Mouse (Mus musculus) right cerebral cortex, postnatal 10 days (tissue): ENCODE results near the gene Pfdn2.

Experiments
- DNase-seq, 2 experiments: peaks; one replicate each; pipeline ENCODE4 v3.0.0; 2021; ENCODE audit warnings: low spot score in 2 of 2

The Pfdn2 gene

GRCm38 (mm10) chr1:171356814-171357213 is 11.3 kb downstream of the Pfdn2 start:
- DNase-seq = no peak

GRCm38 (mm10) chr1:171358421-171358820 is 13.0 kb downstream of the Pfdn2 start:
- peak in 1 of 2 experiments; percentile 57 for DNase-seq

DNA sequence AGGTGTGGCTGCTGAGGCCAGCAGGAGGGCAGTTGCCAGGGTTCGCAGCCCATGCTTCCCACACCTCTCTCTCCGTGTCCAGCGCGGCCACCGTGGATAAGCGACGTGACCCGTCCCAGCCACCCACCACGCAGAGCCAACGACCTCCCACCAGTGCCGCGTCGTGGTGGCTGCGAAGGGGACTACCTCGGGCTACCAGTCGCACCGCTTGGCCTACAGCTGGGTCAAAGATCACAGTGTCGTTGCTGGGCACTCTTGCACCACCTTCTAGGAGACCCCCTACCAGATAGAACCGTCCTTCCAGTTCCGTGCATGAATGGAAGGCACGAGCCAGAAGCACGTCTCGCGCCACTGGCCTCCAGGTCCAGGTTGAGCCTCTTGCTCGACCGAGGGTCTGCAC is 14.8 kb downstream of the Pfdn2 start:
- peak; percentile 66 to 68 for DNase-seq

- DNase-seq = peak; percentile 96 to 99
These were observed 15.2 kb downstream of the Pfdn2 start, which contains the start of gene Klhdc9 for GRCm38 (mm10) chr1:171360656-171361055. Klhdc9 (minus strand) TSS chr1:171360798.

DNA sequence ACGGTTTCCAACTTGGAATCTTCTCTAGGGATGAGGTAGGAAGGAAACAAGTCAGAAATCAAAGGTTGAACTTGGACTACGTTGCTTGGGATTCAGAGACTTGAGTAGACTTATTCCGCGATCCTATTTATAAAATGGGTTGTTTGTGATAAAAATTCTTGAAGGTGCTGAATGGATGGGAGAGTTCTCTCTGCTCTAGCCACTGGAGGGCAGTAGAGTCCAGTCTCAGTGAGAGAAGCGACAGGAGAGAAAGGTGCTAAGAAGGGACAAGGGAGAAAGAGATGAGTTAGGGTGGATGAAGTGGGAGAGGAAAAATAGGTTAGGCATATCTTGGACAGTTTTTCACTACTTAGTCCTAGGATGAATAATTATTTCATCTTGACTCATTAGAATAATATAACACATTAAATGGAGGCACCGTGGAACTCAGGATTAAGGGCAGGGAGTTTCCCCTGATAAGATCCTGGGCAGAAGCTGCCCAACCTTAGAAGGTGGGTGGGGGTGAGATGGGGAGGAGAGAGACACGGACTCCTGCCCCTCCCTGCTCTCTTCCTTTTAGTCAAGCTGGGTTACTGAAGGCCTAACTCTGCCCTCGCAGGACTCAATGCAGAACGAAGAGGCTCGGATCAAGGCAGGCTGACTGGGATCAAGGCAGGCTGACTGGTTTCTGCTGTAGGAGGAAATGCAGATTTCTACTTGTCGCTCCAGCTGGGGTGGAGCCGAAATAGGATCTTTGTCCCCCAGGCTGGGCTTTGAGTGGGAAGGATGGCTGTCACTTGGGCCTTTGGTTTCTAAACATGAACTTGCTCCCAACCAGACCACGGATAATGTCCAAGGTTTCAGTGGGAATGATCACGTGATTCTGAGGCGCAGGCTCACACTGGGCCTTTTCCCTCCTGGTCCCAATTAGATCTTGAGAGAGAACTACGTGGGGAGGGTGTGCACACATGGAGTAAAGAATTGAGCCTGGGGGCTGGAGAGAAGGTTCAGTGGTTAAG is 15.9 kb downstream of the Pfdn2 start:
- peak; percentile 82 to 88 for DNase-seq

DNA sequence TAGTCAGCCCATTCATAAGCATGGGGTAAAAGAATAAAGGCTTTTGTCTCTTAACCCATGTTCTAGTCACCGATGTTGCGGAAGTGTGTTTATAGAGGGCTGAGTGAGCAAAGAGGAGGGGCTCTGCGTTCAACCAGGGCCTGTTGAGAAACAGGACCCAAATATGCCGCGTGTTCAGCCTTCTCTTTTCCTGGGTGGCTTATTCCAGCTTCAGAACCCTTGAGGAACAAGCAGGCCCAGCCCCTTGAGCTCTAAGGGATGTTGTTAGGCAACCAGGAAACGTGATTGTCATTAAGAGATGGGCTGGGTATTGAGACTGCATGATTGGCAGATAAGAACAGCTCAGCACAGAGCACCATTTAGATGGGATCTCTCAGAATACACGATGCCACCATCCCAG is 20.5 kb downstream of the Pfdn2 start:
- no peak for DNase-seq

GRCm38 (mm10) chr1:171369845-171370556 is 24.5 kb downstream of the Pfdn2 start, which contains the start of gene Nectin4:
Nectin4 (plus strand) TSS chr1:171370099.
- no peak for DNase-seq

DNA sequence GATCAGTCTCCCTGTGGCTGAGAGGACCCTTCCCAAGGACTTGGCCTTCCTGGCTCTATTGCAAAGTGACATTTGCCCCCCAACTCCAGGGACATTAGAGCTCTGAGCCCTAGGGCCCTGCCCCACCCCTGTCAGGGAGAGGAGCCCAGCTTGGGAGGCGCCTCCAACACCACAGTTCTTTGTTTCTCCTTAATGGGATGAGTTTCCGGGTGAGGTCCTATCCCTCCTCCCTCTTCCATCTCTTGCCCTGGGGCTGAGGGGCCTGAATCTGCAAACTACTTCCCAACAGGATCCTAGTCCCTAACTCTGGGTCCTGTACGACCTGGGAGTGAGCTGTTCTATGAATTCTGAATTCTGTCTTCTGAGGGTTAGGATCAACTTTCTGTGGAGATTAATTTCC is 27.4 kb downstream of the Pfdn2 start:
- no peak for DNase-seq

- DNase-seq = no peak
These were observed 28.5 kb downstream of the Pfdn2 start for GRCm38 (mm10) chr1:171373946-171374345.

DNA sequence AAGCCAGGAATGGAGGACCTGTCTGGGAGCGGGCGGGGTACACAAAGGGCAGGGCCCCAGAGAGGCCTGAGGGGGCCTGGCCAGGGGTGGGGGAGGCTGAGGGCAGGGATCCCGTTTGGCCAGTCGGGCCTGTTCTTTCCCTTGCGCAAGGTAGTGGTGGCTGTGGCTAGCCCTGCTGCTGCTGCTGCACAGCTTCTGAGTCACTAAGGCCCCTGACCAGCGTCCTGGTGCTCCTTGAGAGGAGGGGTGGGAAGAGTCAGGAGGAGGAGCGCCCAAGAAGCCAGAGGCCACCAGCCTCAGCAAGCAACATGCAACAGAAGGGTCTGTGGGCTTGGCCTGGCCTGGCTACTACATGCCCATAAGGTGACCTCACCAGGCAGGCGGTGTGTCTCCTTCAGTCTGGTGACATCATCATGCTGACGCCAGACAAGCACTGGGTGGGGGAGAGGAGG is 30.2 kb downstream of the Pfdn2 start:
- DNase-seq = no peak

DNA sequence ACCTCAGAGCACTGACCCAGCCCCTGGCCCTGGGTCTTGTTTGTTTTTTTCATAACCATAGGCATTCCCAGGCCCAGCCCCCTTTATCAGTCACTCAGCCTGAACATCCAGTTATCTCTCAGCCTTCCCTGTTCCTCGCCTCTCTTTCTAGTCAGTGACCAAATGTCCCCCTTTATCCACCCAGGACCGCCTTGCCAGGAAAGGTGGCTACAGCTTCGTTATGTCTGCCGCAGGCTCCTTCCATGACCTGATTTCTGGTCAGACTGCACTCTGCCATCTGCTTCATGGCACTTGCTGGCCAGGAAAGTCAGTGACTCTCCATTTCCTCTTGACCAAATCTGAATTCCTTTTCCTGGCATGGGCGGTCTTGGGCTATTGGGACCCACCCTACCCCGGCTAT is 32.8 kb downstream of the Pfdn2 start:
- no peak for DNase-seq

GRCm38 (mm10) chr1:171379935-171380599 is 34.6 kb downstream of the Pfdn2 start:
- DNase-seq = peak; percentile 84 to 87

DNA sequence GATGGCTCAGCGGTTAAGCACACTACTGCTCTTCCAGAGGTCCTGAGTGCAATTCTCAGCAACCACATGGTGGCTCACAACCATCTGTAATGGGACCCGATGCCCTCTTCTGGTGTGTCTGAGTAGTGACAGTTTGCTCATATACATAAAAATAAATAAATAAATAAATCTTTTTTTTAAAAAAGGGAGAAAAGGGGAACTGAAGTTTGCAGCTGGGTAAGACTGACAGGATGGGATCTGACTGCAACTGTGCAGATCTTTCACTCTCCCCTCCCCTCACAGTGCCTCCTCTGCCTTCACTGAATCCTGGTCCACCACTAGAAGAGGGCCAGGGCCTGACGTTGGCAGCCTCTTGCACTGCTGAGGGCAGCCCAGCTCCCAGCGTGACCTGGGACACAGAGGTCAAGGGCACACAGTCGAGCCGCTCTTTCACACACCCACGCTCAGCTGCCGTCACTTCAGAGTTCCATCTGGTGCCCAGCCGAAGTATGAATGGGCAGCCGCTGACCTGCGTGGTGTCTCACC is 36.7 kb downstream of the Pfdn2 start:
- no peak for DNase-seq

- no peak for DNase-seq
These were observed 38.9 kb downstream of the Pfdn2 start for GRCm38 (mm10) chr1:171384361-171384760.

- DNase-seq = no peak
These were observed 39.7 kb downstream of the Pfdn2 start for GRCm38 (mm10) chr1:171385171-171385570.

GRCm38 (mm10) chr1:171387099-171387498 is 41.6 kb downstream of the Pfdn2 start:
- DNase-seq = no peak

DNA sequence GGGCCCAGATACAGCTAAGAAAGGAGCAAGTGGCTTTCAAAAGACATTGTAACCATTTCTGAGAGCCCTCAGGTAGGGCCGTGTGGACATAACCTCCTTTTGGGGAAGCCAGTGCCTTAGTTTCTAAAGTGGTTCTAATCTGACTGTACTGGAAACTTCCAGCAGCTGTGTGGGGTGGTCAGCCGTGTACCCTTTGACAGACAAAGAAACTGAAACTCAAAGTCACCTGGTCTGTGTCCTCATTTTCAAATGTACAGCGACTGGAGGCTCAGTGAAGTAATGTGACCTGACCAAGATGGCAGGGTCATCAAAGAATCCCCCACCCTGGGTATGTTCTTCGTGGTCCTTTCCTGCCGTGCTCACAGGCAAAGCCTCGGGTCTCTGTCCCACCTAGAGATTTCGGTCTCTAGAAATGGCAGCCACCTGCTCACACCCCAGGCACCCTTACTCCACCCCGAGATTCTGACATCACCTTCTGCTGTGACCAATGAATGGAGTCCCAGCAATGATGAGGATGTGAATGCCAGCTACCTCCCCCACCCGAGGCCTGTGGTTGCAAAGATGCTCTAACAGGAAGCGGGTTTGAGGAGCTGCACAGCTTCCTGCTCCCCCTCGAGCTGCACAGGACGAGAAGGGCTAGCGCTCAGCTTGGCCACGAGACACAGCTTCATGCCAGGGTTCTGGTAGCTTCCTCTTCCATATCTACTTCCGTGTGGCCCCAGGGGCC is 43.1 kb downstream of the Pfdn2 start, which contains the start of gene Arhgap30:
Gene Arhgap30, plus strand, starts transcription at position 579 of the 727 bp plus-strand sequence.
- peak; percentile 57 to 67 for DNase-seq

DNA sequence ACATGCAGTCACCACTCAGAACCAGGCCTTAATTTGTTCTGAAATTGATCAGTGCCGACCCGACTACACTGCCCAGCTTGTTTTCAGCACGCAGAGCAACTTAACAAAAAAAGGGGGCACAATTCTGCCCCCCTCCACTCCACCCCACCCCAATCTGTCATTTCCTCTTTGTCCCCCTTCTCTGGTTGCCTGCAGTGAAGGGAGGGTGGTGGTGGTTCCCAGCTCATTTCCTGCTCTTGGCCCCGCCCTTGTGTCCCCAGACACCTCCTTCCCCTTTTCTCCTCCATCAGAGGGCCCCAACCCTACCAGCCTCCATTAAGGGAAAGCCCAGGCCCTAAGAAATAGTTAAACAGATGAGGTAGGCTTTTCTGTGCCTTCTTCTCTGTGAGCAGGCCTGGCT is 44.6 kb downstream of the Pfdn2 start:
- DNase-seq = peak in 1 of 2 experiments; percentile 50

GRCm38 (mm10) chr1:171401821-171402220 is 56.4 kb downstream of the Pfdn2 start:
- DNase-seq = no peak

DNA sequence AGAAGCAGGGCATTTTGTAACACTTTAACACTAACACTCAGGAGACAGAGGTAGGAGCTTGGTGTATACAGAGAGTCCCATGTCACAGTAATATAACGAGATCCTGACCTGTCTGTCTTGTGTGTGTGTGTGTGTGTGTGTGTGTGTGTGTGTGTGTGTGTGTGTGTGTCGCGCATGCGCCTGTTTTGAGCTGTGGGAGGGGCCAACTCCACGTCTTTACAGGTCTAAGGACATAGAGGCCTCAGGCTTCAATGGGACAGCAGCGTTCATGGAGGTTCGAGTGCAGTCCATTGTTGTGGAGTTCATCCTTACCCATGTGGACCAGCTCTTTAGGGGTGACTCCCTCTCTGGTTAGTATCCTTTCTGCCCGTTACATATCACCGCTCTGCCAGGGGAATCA is 57.5 kb downstream of the Pfdn2 start:
- DNase-seq = no peak

GRCm38 (mm10) chr1:171407263-171407662 is 61.8 kb downstream of the Pfdn2 start:
- DNase-seq = no peak
